In the genomic region with DNA sequence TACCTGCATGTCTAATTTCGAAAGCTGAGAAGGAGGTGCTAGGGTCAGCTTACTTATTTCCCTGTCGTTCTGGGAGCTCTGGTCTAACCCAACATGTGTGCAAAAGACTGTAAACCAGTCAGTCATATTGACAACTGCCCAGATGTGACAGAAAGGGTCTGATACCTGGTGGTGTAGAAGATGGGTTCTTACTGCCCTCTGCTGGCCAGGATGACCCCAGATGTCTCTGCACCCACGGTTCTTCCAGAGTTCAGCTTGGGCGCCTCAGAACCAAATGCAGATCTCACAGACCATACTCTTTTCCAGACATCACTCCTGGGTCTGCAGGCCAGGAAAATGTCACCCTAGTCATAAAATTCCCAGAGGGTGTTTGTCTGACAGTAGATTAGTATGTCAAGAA, we compare ENCODE assay signal across 9 mouse cellular contexts. TPM values are rescaled to one million over a fixed set of nuclear protein-coding genes. Genes with fewer than 3 reads are reported as not detected.
DNase-seq lines count a peak whose midpoint lies in the region; ATAC-seq and TF ChIP-seq lines count a peak whose summit lies in the region.
"Had no signal": no experiment of that assay in that cellular context is flagged by ENCODE, and none has a peak within 500 bp of the region (broad histone marks: within the 10 kb centered on the region; RNA-seq: fewer than 3 reads in every experiment).

No protein-coding gene starts in this region.

- H3K27ac ChIP-seq in kidney, embryonic 15.5 days = no peak overlapping the region
- no peak overlapping the region for H3K27ac ChIP-seq in ES-E14 (ENCODE audit: insufficient read depth, low read depth, low read length, poor library complexity, severe bottlenecking)
- H3K27ac ChIP-seq in embryonic facial prominence, embryonic 11.5 days (replicated peaks; ENCODE audit: low read depth, low read length) = no peak overlapping the region
- no peak overlapping the region for H3K27ac ChIP-seq in intestine, postnatal 0 days (ENCODE audit: low read depth, low read length)
- H3K27ac ChIP-seq: limb, embryonic 15.5 days had no signal

- no peaks in the 10 kb centered on the region for H3K36me3 ChIP-seq in kidney, embryonic 15.5 days
- no peaks in the 10 kb centered on the region for H3K36me3 ChIP-seq in ES-E14 (ENCODE audit: control insufficient read depth, insufficient read depth, low read length, poor library complexity, severe bottlenecking)
- H3K36me3 ChIP-seq in embryonic facial prominence, embryonic 11.5 days (replicated peaks; ENCODE audit: control insufficient read depth, insufficient read depth, low read depth, low read length) = no peaks in the 10 kb centered on the region
- H3K36me3 ChIP-seq in intestine, postnatal 0 days (ENCODE audit: control insufficient read depth, insufficient read depth) = no peaks in the 10 kb centered on the region
- H3K36me3 ChIP-seq: limb, embryonic 15.5 days had no signal

- no peak for ATAC-seq in kidney, embryonic 15.5 days (replicated peaks; ENCODE audit: low FRiP score)
- ATAC-seq in embryonic facial prominence, embryonic 11.5 days (replicated peaks; ENCODE audit: insufficient number of reproducible peaks, low FRiP score, low TSS enrichment, low read depth) = no peak
- ATAC-seq in intestine, postnatal 0 days = peak; percentile 72; the same call in 1 of the 2 replicates
- peak; percentile 100 for ATAC-seq in megakaryocyte progenitor cell, adult 5-6 weeks (replicated peaks; ENCODE audit: poor library complexity)

- H3K9ac ChIP-seq in kidney, embryonic 15.5 days = no peak overlapping the region
- H3K9ac ChIP-seq in ES-E14 (ENCODE audit: insufficient read depth, low read depth, low read length, poor library complexity, severe bottlenecking) = no peak overlapping the region
- no peak overlapping the region for H3K9ac ChIP-seq in embryonic facial prominence, embryonic 11.5 days (replicated peaks; ENCODE audit: low read length)
- H3K9ac ChIP-seq in intestine, postnatal 0 days (ENCODE audit: low read depth, low read length) = no peak overlapping the region
- H3K9ac ChIP-seq: limb, embryonic 15.5 days had no signal

- no peak overlapping the region for H3K4me3 ChIP-seq in kidney, embryonic 15.5 days (replicated peaks)
- H3K4me3 ChIP-seq in ES-E14 (ENCODE audit: insufficient read depth in 1 of 2, low read depth in 1 of 2, low read length in 2 of 2, poor library complexity in 1 of 2, severe bottlenecking in 1 of 2) = no peak overlapping the region
- no peak overlapping the region for H3K4me3 ChIP-seq in embryonic facial prominence, embryonic 11.5 days (ENCODE audit: low read depth, low read length)
- no peak overlapping the region for H3K4me3 ChIP-seq in intestine, postnatal 0 days (ENCODE audit: low read depth, low read length)
- H3K4me3 ChIP-seq: limb, embryonic 15.5 days had no signal

- no peaks in the 10 kb centered on the region for H3K4me1 ChIP-seq in kidney, embryonic 15.5 days
- no peaks in the 10 kb centered on the region for H3K4me1 ChIP-seq in ES-E14 (ENCODE audit: control insufficient read depth in 2 of 2, insufficient read depth in 2 of 2, low read length in 2 of 2, poor library complexity in 1 of 2)
- H3K4me1 ChIP-seq in embryonic facial prominence, embryonic 11.5 days (ENCODE audit: control insufficient read depth, insufficient read depth, low read length) = no peaks in the 10 kb centered on the region
- no peaks in the 10 kb centered on the region for H3K4me1 ChIP-seq in intestine, postnatal 0 days (replicated peaks; ENCODE audit: control insufficient read depth, insufficient read depth, low read length)
- H3K4me1 ChIP-seq: limb, embryonic 15.5 days had no signal

- no peaks in the 10 kb centered on the region for H3K27me3 ChIP-seq in kidney, embryonic 15.5 days
- H3K27me3 ChIP-seq in embryonic facial prominence, embryonic 11.5 days (ENCODE audit: control insufficient read depth, insufficient read depth, low read length) = no peaks in the 10 kb centered on the region
- no peaks in the 10 kb centered on the region for H3K27me3 ChIP-seq in intestine, postnatal 0 days (replicated peaks; ENCODE audit: control insufficient read depth, insufficient read depth, low read length)
- H3K27me3 ChIP-seq: limb, embryonic 15.5 days had no signal

- DNase-seq in kidney, adult 18-20 months = peak; percentile 79
- DNase-seq in ES-E14 (ENCODE audit: low read depth, low spot score) = no peak
- DNase-seq in embryonic facial prominence, embryonic 11.5 days (ENCODE audit: low spot score) = peak; percentile 54
- peak; percentile 80 for DNase-seq in thymus, postnatal 14 days
- no peak for DNase-seq in right cerebral cortex, postnatal 25 days

- 37% methylated on average over 4 of the region's 4 CpGs for WGBS in kidney, embryonic 15.5 days
- 40% methylated on average over 4 of the region's 4 CpGs for WGBS in embryonic facial prominence, embryonic 11.5 days
- WGBS in intestine, postnatal 0 days = 31% methylated on average over 4 of the region's 4 CpGs

- TF ChIP-seq CTCF in intestine, postnatal 0 days (IDR thresholded peaks at IDR 0.05; ENCODE audit: low read depth) = peak; percentile 89

- no peak overlapping the region for H3K4me2 ChIP-seq in kidney, embryonic 15.5 days
- H3K4me2 ChIP-seq in embryonic facial prominence, embryonic 11.5 days (ENCODE audit: low read depth, low read length) = no peak overlapping the region
- H3K4me2 ChIP-seq in intestine, postnatal 0 days (replicated peaks; ENCODE audit: low read depth) = no peak overlapping the region
- H3K4me2 ChIP-seq: limb, embryonic 15.5 days had no signal

- in situ Hi-C loops in ES-E14 (cut with MboI; ENCODE audit: low sequenced_read_pairs in 2 of 2, unreplicated experiment in 2 of 2) = no loop called here

- no peaks in the 10 kb centered on the region for H3K9me3 ChIP-seq in kidney, embryonic 15.5 days (replicated peaks)
- no peaks in the 10 kb centered on the region for H3K9me3 ChIP-seq in ES-E14 (ENCODE audit: control insufficient read depth, insufficient read depth, low read depth, low read length)
- no peaks in the 10 kb centered on the region for H3K9me3 ChIP-seq in embryonic facial prominence, embryonic 11.5 days (replicated peaks; ENCODE audit: control insufficient read depth, low read length)
- H3K9me3 ChIP-seq in intestine, postnatal 0 days (ENCODE audit: control insufficient read depth) = no peaks in the 10 kb centered on the region
- H3K9me3 ChIP-seq: limb, embryonic 15.5 days had no signal

TF ChIP-seq in ES-E14, 5 proteins besides CTCF, POLR2A, EP300 and RAD21:
- peak; percentile 60; the same call in 1 of the 2 replicates for TF ChIP-seq ZC3H11A (IDR thresholded peaks at IDR 0.05; ENCODE audit: borderline replicate concordance, low read depth, low read length)
- TF ChIP-seq ZNF384 (IDR thresholded peaks at IDR 0.05; ENCODE audit: low read depth, low read length) = no peak

RNA-seq across cellular contexts. Expression of a gene that starts 51.9 kb away (rescaled TPM):
- polyA plus RNA-seq in kidney, embryonic 15.5 days (2015; fragmentation: Nextera tagmentation; extraction: Ambion mirVana) = 7.3 and 10.2 TPM in 2 replicates
- total RNA-seq in ES-E14 (2012; rRNA removed) = 24.1 and 38.7 TPM in 2 replicates
- 2.3 and 2.9 TPM in 2 replicates for polyA plus RNA-seq in embryonic facial prominence, embryonic 11.5 days (2014; fragmentation: Nextera tagmentation; extraction: Ambion mirVana)
- polyA plus RNA-seq in intestine, postnatal 0 days (2015; fragmentation: Nextera tagmentation; extraction: Ambion mirVana) = 15.2 and 18.6 TPM in 2 replicates
- 12.2 and 15.1 TPM in 2 replicates for total RNA-seq in megakaryocyte progenitor cell, adult 5-6 weeks (2015)
- total RNA-seq in megakaryocyte progenitor cell, adult 5-6 weeks (2017) = 6.7 and 15.5 TPM in 2 replicates

Comparison
In these comparisons a context has a peak if more than half of its experiments do, and no peak if none do; other contexts are left out.
1. DNase-seq: peak in kidney, adult 18-20 months (single experiment), embryonic facial prominence, embryonic 11.5 days (single experiment) and thymus, postnatal 14 days (single experiment); none in ES-E14 (single experiment) and right cerebral cortex, postnatal 25 days (single experiment).
2. ATAC-seq: peak in intestine, postnatal 0 days (single experiment) and megakaryocyte progenitor cell, adult 5-6 weeks (single experiment); none in kidney, embryonic 15.5 days (single experiment) and embryonic facial prominence, embryonic 11.5 days (single experiment).